Mouse (Mus musculus) lung, postnatal 0 days (tissue): ENCODE measurements around the gene Olfr530. TPM values are rescaled to one million over a fixed set of nuclear protein-coding genes. Genes with fewer than 3 reads are reported as not detected.

ENCODE experiments used
- ATAC-seq: fragments of 200-750 bp; cut with Nextera tagmentation; 2 replicates; pipeline ENCODE4 v1.8.0; 2017; ENCODE audit warnings: moderate library complexity
- DNase-seq: peaks from one replicate; pipeline ENCODE4 v3.0.0-alpha.2; 2016; ENCODE audit warnings: low spot score
- H3K27ac ChIP-seq: fragments of 300-500 bp; sonication (generic); 2 replicates; pipeline ENCODE4 v1.5.1; 2014; ENCODE audit warnings: antibody characterized with exemption, mild to moderate bottlenecking, low read length, mixed read lengths
- H3K27me3 ChIP-seq: fragments of 300-500 bp; sonication (generic); replicated peaks from 2 replicates; pipeline ENCODE4 v1.6.1; 2014; ENCODE audit warnings: low read length, mixed read lengths; ENCODE audit not compliant: insufficient read depth
- H3K36me3 ChIP-seq: fragments of 300-500 bp; sonication (generic); 2 replicates; pipeline ENCODE4 v1.6.1; 2014; ENCODE audit warnings: low read length, mixed read lengths; ENCODE audit not compliant: insufficient read depth
- H3K4me1 ChIP-seq: fragments of 300-500 bp; sonication (generic); 2 replicates; pipeline ENCODE4 v1.6.1; 2014; ENCODE audit warnings: antibody characterized with exemption, low read depth, low read length, mixed read lengths; ENCODE audit not compliant: insufficient read depth
- H3K4me2 ChIP-seq: fragments of 300-500 bp; sonication (generic); replicated peaks from 2 replicates; pipeline ENCODE4 v1.6.1; 2014; ENCODE audit warnings: low read depth, mild to moderate bottlenecking, low read length, moderate library complexity, mixed read lengths
- H3K4me3 ChIP-seq: fragments of 300-500 bp; sonication (generic); 2 replicates; pipeline ENCODE4 v1.5.1; 2014; ENCODE audit warnings: low read depth, low read length
- H3K9ac ChIP-seq: fragments of 300-500 bp; sonication (generic); replicated peaks from 2 replicates; pipeline ENCODE4 v1.6.1; 2014; ENCODE audit warnings: low read depth, mild to moderate bottlenecking
- H3K9me3 ChIP-seq: fragments of 300-500 bp; sonication (generic); 2 replicates; pipeline ENCODE4 v1.6.1; 2016; ENCODE audit warnings: low read length, mixed read lengths
- CTCF ChIP-seq: IDR thresholded peaks from 2 replicates; pipeline ENCODE4 v1.5.1; 2016; ENCODE audit warnings: antibody characterized with exemption, mild to moderate bottlenecking
- EP300 ChIP-seq: IDR thresholded peaks from 2 replicates; pipeline ENCODE4 v1.6.1; 2016; ENCODE audit warnings: antibody characterized with exemption, mild to moderate bottlenecking, control low read depth
- WGBS: fragments of 180-500 bp; shearing (Covaris S2); extraction: QIAGEN DNeasy Blood & Tissue Kit; methylation state at CpG from one replicate; pipeline ENCODE4 v1.1.7; 2014; 5-methylcytosine and 5-hydroxymethylcytosine counted together
- polyA plus RNA-seq: library from polyadenylated mRNA; unstranded; fragments of >200 nt; fragmentation: Nextera tagmentation; extraction: Ambion mirVana; gene quantifications from 2 replicates; pipeline ENCODE4 v1.2.1, GENCODE M21; 2015

The Olfr530 gene
- not detected in 2 replicates for polyA plus RNA-seq

DNA sequence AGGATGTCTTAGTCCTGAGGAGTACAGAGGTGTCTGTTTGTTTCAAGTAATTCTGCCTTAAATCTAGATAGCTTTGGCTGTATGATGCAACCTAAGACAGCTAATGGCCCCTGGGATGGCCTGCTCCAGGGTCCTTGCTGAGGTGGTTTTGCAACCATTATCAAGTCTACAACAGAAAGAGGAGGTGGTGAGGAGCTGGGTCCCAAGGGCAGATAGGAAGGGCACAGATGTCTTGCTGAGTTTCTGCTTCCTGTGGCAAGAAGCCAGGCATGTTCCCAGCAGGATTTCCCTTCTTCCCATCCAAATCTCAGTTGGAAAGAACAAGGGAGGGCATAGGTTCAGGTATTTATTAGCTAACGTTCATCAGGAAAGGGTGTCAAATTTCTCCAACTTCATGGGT is at the start of gene Olfr530:
Gene Olfr530 (minus strand): TSS at position 101 of the 400 bp plus-strand sequence.
- H3K9me3 ChIP-seq = no peaks in the 10 kb centered on the region
- H3K4me3 ChIP-seq = no peak within 1 kb of the TSS
- H3K36me3 ChIP-seq = no peaks in the 10 kb centered on the region
- no peaks in the 10 kb centered on the region for H3K27me3 ChIP-seq
- DNase-seq = no peak
- H3K4me1 ChIP-seq = no peaks in the 10 kb centered on the region
- no peak for ATAC-seq
- no peak within 1 kb of the TSS for H3K4me2 ChIP-seq
- H3K27ac ChIP-seq = no peak within 1 kb of the TSS
- H3K9ac ChIP-seq = no peak within 1 kb of the TSS
- TF ChIP-seq EP300 (no peak), CTCF (no peak)
- whole genome bisulfite sequencing = 33% methylated on average over 1 of the region's 1 CpGs

DNA sequence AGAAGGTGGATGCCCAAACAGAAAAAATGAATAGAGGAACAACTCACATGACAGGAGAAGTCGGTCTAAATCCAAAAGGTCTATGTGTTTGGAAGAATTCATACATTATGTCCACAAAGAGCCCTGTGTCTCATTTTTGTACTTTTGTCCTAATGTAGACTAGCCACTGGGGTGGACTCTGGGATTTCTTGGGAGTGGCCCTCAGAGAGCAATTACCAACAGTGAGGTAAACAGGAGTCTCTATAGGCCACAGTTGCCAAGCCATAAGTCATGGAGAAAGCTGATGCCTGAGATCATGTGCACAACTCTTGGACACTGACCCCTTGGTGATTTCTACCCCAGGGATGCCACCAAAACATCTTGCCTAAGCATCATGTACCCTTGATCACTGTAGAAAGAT is 45.4 kb upstream of the Olfr530 start, which contains the start of gene Olfr532:
Gene Olfr532 (minus strand): TSS at position 101 of the 400 bp plus-strand sequence.
- 96% methylated on average over 1 of the region's 1 CpGs for WGBS
- H3K4me3 ChIP-seq = no peak within 1 kb of the TSS
- no peak for TF ChIP-seq CTCF
- TF ChIP-seq EP300 = no peak
- no peaks in the 10 kb centered on the region for H3K36me3 ChIP-seq
- H3K4me1 ChIP-seq = no peaks in the 10 kb centered on the region
- DNase-seq (no peak), ATAC-seq (no peak)
- H3K9ac ChIP-seq = no peak within 1 kb of the TSS
- no peaks in the 10 kb centered on the region for H3K27me3 ChIP-seq
- H3K4me2 ChIP-seq = no peak within 1 kb of the TSS
- H3K27ac ChIP-seq = no peak within 1 kb of the TSS
- H3K9me3 ChIP-seq = no peaks in the 10 kb centered on the region

- no peaks in the 10 kb centered on the region for H3K36me3 ChIP-seq
- H3K27me3 ChIP-seq = no peaks in the 10 kb centered on the region
- H3K4me2 ChIP-seq = no peak within 1 kb of the TSS
- TF ChIP-seq EP300 = no peak
- TF ChIP-seq CTCF = no peak
- no peak within 1 kb of the TSS for H3K4me3 ChIP-seq
- WGBS = 50% methylated on average over 1 of the region's 1 CpGs
- no peak for ATAC-seq
- H3K9ac ChIP-seq = no peak within 1 kb of the TSS
- no peak for DNase-seq
- H3K27ac ChIP-seq = no peak within 1 kb of the TSS
- H3K9me3 ChIP-seq = no peaks in the 10 kb centered on the region
- H3K4me1 ChIP-seq = no peaks in the 10 kb centered on the region
These were observed 26.7 kb upstream of the Olfr530 start, which contains the start of gene Olfr531 for GRCm38 (mm10) chr7:140402818-140403217. TSS of gene Olfr531 (minus strand) at chr7:140402918.

GRCm38 (mm10) chr7:140376911-140377310 is 780 bp upstream of the Olfr530 start:
- ATAC-seq (no peak), DNase-seq (no peak)
- Histone ChIP-seq H3K27ac (no peak overlapping the region), H3K4me3 (no peak overlapping the region), H3K9me3 (no peaks in the 10 kb centered on the region), H3K4me2 (no peak overlapping the region), H3K9ac (no peak overlapping the region), H3K27me3 (no peaks in the 10 kb centered on the region), H3K4me1 (no peaks in the 10 kb centered on the region), H3K36me3 (no peaks in the 10 kb centered on the region)
- no peak for TF ChIP-seq CTCF
- TF ChIP-seq EP300 = no peak
- WGBS = 88% methylated on average over 2 of the region's 2 CpGs

DNA sequence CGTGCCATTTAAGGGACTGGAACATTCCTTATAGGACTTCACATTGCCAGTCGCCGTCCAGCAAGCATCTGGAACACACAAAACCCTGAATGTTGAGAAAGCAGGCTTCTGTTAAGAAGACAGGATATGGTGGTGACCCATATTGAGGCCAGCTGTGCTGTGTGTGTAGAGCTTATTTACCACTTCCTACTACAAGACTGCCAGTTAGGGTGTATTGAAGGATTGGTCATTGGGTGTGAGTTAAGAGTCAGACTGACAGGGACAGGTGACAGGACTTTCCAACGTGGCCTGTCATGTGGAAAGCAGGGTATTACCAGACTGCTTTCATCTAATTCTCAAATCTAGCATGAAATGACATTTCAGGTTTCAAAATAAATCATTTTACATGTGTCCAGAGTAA is 1.8 kb downstream of the Olfr530 start:
- ATAC-seq = no peak
- no peak for TF ChIP-seq CTCF
- TF ChIP-seq EP300 = no peak
- H3K27me3 ChIP-seq = no peaks in the 10 kb centered on the region
- no peaks in the 10 kb centered on the region for H3K9me3 ChIP-seq
- no peaks in the 10 kb centered on the region for H3K4me1 ChIP-seq
- DNase-seq = no peak
- WGBS = 56% methylated on average over 4 of the region's 4 CpGs
- no peak overlapping the region for H3K4me2 ChIP-seq
- H3K4me3 ChIP-seq = no peak overlapping the region
- H3K27ac ChIP-seq = no peak overlapping the region
- H3K9ac ChIP-seq = no peak overlapping the region
- no peaks in the 10 kb centered on the region for H3K36me3 ChIP-seq

GRCm38 (mm10) chr7:140361571-140361970 is 14.6 kb downstream of the Olfr530 start, which contains the start of gene Olfr60:
TSS of gene Olfr60 (minus strand) at chr7:140361671.
- no peak within 1 kb of the TSS for H3K27ac ChIP-seq
- H3K36me3 ChIP-seq = no peaks in the 10 kb centered on the region
- 59% methylated on average over 3 of the region's 3 CpGs for WGBS
- no peaks in the 10 kb centered on the region for H3K27me3 ChIP-seq
- DNase-seq (no peak), ATAC-seq (no peak)
- no peaks in the 10 kb centered on the region for H3K9me3 ChIP-seq
- H3K4me2 ChIP-seq = no peak within 1 kb of the TSS
- no peaks in the 10 kb centered on the region for H3K4me1 ChIP-seq
- TF ChIP-seq CTCF = no peak
- TF ChIP-seq EP300 = no peak
- no peak within 1 kb of the TSS for H3K4me3 ChIP-seq
- H3K9ac ChIP-seq = no peak within 1 kb of the TSS

GRCm38 (mm10) chr7:140333717-140334116 is 42.4 kb downstream of the Olfr530 start, which contains the start of gene Olfr527:
TSS of gene Olfr527 (plus strand) at chr7:140334017.
- WGBS = 89% methylated on average over 2 of the region's 2 CpGs

More at GRCm38 (mm10) chr7:140333717-140334116, 42.4 kb downstream of the Olfr530 start, which contains the start of gene Olfr527:
- H3K27me3 ChIP-seq = no peaks in the 10 kb centered on the region
- ATAC-seq (no peak), DNase-seq (no peak)
- H3K9ac ChIP-seq = no peak within 1 kb of the TSS
- H3K4me2 ChIP-seq = no peak within 1 kb of the TSS
- no peak within 1 kb of the TSS for H3K4me3 ChIP-seq
- H3K27ac ChIP-seq = no peak within 1 kb of the TSS
- no peaks in the 10 kb centered on the region for H3K4me1 ChIP-seq
- TF ChIP-seq EP300 (no peak), CTCF (no peak)
- no peaks in the 10 kb centered on the region for H3K36me3 ChIP-seq
- no peaks in the 10 kb centered on the region for H3K9me3 ChIP-seq
